Mouse (Mus musculus): ENCODE data around the gene Mrvi1.

- TF ChIP-seq CTCF (IDR thresholded peaks at IDR 0.05; ENCODE audit: insufficient read depth, low read depth, low read length) (no peak), POLR2A (IDR thresholded peaks at IDR 0.05; ENCODE audit: insufficient read depth, low read depth, low read length) (no peak)
Observed at GRCm38 (mm10) chr7:110867116-110867515, 115.1 kb downstream of the Mrvi1 start.

All from olfactory bulb, adult 2 months (tissue).